Mouse (Mus musculus): ENCODE results near the gene Cltb. TPM values are rescaled to one million over a fixed set of nuclear protein-coding genes. Genes with fewer than 3 reads are reported as not detected.

Gene Cltb
- polyA plus RNA-seq (2014; fragmentation: Nextera tagmentation; extraction: Ambion mirVana) = 30.9 and 34.1 TPM in 2 replicates

DNA sequence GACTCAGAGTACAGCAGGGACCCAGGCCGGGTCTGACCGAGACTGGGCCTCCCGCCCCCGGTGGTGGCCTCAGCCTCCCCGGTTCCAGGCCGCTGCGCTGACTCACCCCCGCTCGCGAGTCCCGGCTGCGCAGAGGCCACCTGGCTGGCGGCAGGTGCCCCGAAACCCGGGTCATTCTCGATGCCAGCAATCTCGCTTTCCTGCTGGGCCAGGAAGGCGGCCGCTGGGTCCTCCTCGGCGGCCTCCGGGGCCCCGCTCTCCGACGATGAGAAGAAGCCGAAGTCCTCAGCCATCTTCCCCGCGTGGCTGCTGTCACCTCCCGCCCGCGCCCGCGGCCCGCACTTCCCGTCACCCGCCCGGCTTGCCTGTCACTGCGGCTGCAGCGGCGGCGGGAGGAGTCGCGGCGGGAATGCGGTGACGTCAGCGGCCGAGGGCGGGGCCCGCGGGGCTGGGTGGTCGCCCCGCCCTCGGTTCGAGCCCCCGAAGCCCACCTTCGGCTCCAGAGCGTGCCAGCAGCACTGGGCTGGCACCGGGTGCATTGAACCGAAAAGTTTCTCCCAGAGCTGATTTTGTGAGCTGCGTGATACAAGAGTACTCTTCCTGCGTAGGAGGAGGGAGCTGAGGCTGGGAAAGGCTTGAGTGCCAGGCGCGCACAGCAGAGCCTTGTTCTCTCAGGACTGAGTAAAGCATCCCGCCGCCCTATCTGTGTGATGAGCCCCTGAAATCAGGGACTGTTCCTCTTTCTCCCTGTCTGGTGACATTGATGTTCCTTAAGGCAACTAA, at the start of gene Cltb:
Cltb (minus strand) TSS at position 373 of the 783 bp plus-strand sequence.
- Histone ChIP-seq H3K9me3 (ENCODE audit: control insufficient read depth, low read length) (no peaks in the 10 kb centered on the region), H3K27me3 (ENCODE audit: control insufficient read depth, insufficient read depth, low read length) (0 out of 2 replicates have a peak, but pooled peaks cover 3% of the 10 kb centered on the region), H3K4me3 (ENCODE audit: low read depth, low read length) (peak within 1 kb of the TSS; percentile 44), H3K4me2 (ENCODE audit: low read depth) (peak within 1 kb of the TSS; percentile 95), H3K4me1 (ENCODE audit: control insufficient read depth, insufficient read depth, low read length) (peaks cover 6% of the 10 kb centered on the region; the same call in 1 of the 2 replicates), H3K36me3 (ENCODE audit: control insufficient read depth, insufficient read depth, low read length) (no peaks in the 10 kb centered on the region), H3K27ac (ENCODE audit: low read depth, low read length) (no peak within 1 kb of the TSS), H3K9ac (ENCODE audit: low read length) (peak within 1 kb of the TSS; percentile 61)
- ATAC-seq (ENCODE audit: insufficient read depth, low FRiP score, low TSS enrichment) (peak; percentile 48), DNase-seq (ENCODE audit: low spot score) (peak; percentile 88)
- WGBS = under 1% methylated on average over 66 of the region's 66 CpGs

GRCm38 (mm10) chr13:54660877-54661276, 49.7 kb upstream of the Cltb start:
- no peak overlapping the region for H3K4me3 ChIP-seq (ENCODE audit: low read depth, low read length)
- H3K36me3 ChIP-seq (ENCODE audit: control insufficient read depth, insufficient read depth, low read length) = peaks cover 20% of the 10 kb centered on the region
- H3K9ac ChIP-seq (ENCODE audit: low read length) = no peak overlapping the region
- no peak overlapping the region for H3K27ac ChIP-seq (ENCODE audit: low read depth, low read length)
- ATAC-seq (ENCODE audit: insufficient read depth, low FRiP score, low TSS enrichment) (no peak), DNase-seq (ENCODE audit: low spot score) (no peak)
- 57% methylated on average over 5 of the region's 5 CpGs for WGBS
- H3K4me2 ChIP-seq (ENCODE audit: low read depth) = no peak overlapping the region
- H3K27me3 ChIP-seq (ENCODE audit: control insufficient read depth, insufficient read depth, low read length) = no peaks in the 10 kb centered on the region
- H3K4me1 ChIP-seq (ENCODE audit: control insufficient read depth, insufficient read depth, low read length) = no peaks in the 10 kb centered on the region
- no peaks in the 10 kb centered on the region for H3K9me3 ChIP-seq (ENCODE audit: control insufficient read depth, low read length)

- Histone ChIP-seq H3K27me3 (ENCODE audit: control insufficient read depth, insufficient read depth, low read length) (no peaks in the 10 kb centered on the region), H3K27ac (ENCODE audit: low read depth, low read length) (no peak overlapping the region), H3K4me1 (ENCODE audit: control insufficient read depth, insufficient read depth, low read length) (no peaks in the 10 kb centered on the region), H3K4me2 (ENCODE audit: low read depth) (no peak overlapping the region), H3K36me3 (ENCODE audit: control insufficient read depth, insufficient read depth, low read length) (peaks cover 46% of the 10 kb centered on the region), H3K9me3 (ENCODE audit: control insufficient read depth, low read length) (no peaks in the 10 kb centered on the region), H3K9ac (ENCODE audit: low read length) (no peak overlapping the region), H3K4me3 (ENCODE audit: low read depth, low read length) (no peak overlapping the region)
- DNase-seq (ENCODE audit: low spot score) = no peak
- ATAC-seq (ENCODE audit: insufficient read depth, low FRiP score, low TSS enrichment) = no peak
- 95% methylated on average over 3 of the region's 3 CpGs for WGBS
These were observed 39.3 kb upstream of the Cltb start for GRCm38 (mm10) chr13:54650461-54650860.

- H3K4me2 ChIP-seq (ENCODE audit: low read depth) = no peak overlapping the region
- H3K4me1 ChIP-seq (ENCODE audit: control insufficient read depth, insufficient read depth, low read length) = no peaks in the 10 kb centered on the region
- peaks cover 3% of the 10 kb centered on the region for H3K36me3 ChIP-seq (ENCODE audit: control insufficient read depth, insufficient read depth, low read length)
- H3K27me3 ChIP-seq (ENCODE audit: control insufficient read depth, insufficient read depth, low read length) = no peaks in the 10 kb centered on the region
- ATAC-seq (ENCODE audit: insufficient read depth, low FRiP score, low TSS enrichment) = no peak
- no peaks in the 10 kb centered on the region for H3K9me3 ChIP-seq (ENCODE audit: control insufficient read depth, low read length)
- WGBS = 95% methylated on average over 3 of the region's 3 CpGs
- no peak for DNase-seq (ENCODE audit: low spot score)
- no peak overlapping the region for H3K9ac ChIP-seq (ENCODE audit: low read length)
- no peak overlapping the region for H3K27ac ChIP-seq (ENCODE audit: low read depth, low read length)
- H3K4me3 ChIP-seq (ENCODE audit: low read depth, low read length) = no peak overlapping the region
These were observed 23.9 kb upstream of the Cltb start for GRCm38 (mm10) chr13:54635011-54635410.

GRCm38 (mm10) chr13:54632731-54633277, 21.7 kb upstream of the Cltb start:
- H3K27me3 ChIP-seq (ENCODE audit: control insufficient read depth, insufficient read depth, low read length) = no peaks in the 10 kb centered on the region
- no peak overlapping the region for H3K4me2 ChIP-seq (ENCODE audit: low read depth)
- no peak overlapping the region for H3K27ac ChIP-seq (ENCODE audit: low read depth, low read length)
- no peak overlapping the region for H3K9ac ChIP-seq (ENCODE audit: low read length)
- no peak for ATAC-seq (ENCODE audit: insufficient read depth, low FRiP score, low TSS enrichment)
- DNase-seq (ENCODE audit: low spot score) = no peak
- no peaks in the 10 kb centered on the region for H3K4me1 ChIP-seq (ENCODE audit: control insufficient read depth, insufficient read depth, low read length)
- H3K36me3 ChIP-seq (ENCODE audit: control insufficient read depth, insufficient read depth, low read length) = no peaks in the 10 kb centered on the region
- no peak overlapping the region for H3K4me3 ChIP-seq (ENCODE audit: low read depth, low read length)
- no peaks in the 10 kb centered on the region for H3K9me3 ChIP-seq (ENCODE audit: control insufficient read depth, low read length)
- WGBS = 76% methylated on average over 3 of the region's 3 CpGs

DNA sequence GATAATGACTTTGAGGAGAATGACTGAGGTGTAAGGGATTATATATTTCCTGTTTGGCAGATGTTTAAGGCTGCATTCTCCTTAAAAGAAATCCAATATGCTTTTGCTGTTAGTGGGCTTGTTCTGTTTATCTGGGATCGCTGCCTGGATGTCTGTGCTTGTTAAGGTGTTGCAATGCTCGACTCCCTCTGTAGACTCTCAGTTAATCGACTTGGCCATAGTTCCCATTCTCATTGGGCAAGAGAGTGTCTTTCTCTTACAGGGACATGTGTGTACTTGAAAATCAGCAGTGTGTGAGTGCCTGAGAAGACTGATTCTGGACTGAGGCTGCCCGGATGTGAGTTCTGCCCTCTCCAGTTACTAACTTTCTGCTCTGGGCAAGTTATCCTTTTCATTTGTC, 18.0 kb upstream of the Cltb start:
- ATAC-seq (ENCODE audit: insufficient read depth, low FRiP score, low TSS enrichment) = no peak
- Histone ChIP-seq H3K9ac (ENCODE audit: low read length) (no peak overlapping the region), H3K4me1 (ENCODE audit: control insufficient read depth, insufficient read depth, low read length) (no peaks in the 10 kb centered on the region), H3K4me2 (ENCODE audit: low read depth) (no peak overlapping the region), H3K27ac (ENCODE audit: low read depth, low read length) (no peak overlapping the region), H3K36me3 (ENCODE audit: control insufficient read depth, insufficient read depth, low read length) (no peaks in the 10 kb centered on the region), H3K4me3 (ENCODE audit: low read depth, low read length) (no peak overlapping the region), H3K9me3 (ENCODE audit: control insufficient read depth, low read length) (no peaks in the 10 kb centered on the region), H3K27me3 (ENCODE audit: control insufficient read depth, insufficient read depth, low read length) (no peaks in the 10 kb centered on the region)
- 94% methylated on average over 4 of the region's 4 CpGs for WGBS
- no peak for DNase-seq (ENCODE audit: low spot score)

DNA sequence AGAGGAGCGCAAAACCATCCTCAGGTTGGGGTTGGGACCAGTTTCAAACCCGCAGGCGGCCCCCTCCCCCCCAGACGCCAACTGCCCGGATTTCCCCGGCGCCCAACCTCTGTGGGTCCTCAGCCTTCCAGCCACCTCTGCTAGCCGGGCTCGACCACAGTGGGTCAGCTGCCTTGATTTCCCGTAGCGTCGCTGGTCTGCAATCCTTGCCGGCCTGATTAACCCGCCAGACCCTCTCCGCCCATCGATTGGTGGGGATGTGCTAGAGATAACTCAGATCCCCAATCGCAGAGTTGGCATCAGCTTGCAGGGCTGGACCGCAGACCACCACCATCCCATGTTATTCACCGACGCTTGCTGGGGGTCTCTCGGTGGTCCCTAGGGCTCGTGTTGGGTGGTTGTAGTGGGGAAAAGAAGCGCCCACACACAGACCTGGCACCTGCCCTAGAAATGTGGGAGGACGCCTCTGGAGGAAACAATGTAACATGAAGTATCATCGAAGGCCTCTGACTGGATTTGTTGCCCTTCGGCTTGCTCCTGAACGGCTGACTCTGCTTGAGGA, 10.9 kb upstream of the Cltb start:
- DNase-seq (ENCODE audit: low spot score) (peak; percentile 22), ATAC-seq (ENCODE audit: insufficient read depth, low FRiP score, low TSS enrichment) (peak; percentile 35)
- Histone ChIP-seq H3K4me2 (ENCODE audit: low read depth) (peak overlapping the region; percentile 76), H3K4me3 (ENCODE audit: low read depth, low read length) (peak overlapping the region; percentile 98), H3K27me3 (ENCODE audit: control insufficient read depth, insufficient read depth, low read length) (no peaks in the 10 kb centered on the region), H3K36me3 (ENCODE audit: control insufficient read depth, insufficient read depth, low read length) (no peaks in the 10 kb centered on the region), H3K9ac (ENCODE audit: low read length) (peak overlapping the region; percentile 95), H3K9me3 (ENCODE audit: control insufficient read depth, low read length) (no peaks in the 10 kb centered on the region), H3K4me1 (ENCODE audit: control insufficient read depth, insufficient read depth, low read length) (no peaks in the 10 kb centered on the region; the same call in 1 of the 2 replicates), H3K27ac (ENCODE audit: low read depth, low read length) (peak overlapping the region; percentile 78)
- WGBS = 2% methylated on average over 26 of the region's 27 CpGs

DNA sequence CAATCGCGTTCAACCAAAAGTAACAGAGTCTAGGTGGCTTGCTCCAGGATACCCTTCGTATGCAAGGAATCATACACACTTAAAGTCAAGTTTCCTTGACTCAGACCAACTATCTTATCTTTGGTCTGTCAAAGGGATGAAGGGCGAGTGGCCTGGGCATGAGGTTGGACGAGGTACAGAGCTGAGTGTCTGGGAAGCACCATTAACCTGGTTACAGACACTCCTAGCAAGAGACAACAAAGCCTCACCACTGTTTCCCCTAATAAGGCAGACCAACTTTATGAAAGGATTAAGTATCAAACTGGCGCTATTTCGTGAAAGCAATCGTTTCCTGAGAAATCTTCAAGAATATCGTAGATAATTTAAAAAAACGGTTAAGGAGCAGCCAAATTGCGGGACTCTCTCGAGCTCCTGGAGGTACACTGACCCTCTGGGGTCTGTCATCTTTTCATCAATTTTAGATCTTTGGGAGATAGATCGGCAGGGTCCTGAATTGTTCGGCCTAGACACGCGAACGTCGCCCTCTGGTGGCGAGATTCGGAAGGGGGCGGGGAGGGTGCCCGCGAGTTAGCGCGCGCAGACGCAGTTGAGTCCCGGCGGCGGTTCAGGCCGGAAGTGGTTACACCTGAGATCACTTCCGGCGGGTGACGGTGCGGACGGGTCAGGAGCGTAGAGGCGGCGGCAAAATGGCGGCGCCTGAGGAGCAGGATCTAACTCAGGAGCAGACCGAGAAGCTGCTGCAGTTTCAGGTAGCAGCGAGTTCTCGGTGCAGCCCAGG, 10.2 kb upstream of the Cltb start, which contains the start of gene Faf2:
Faf2 (plus strand) TSS at position 630 of the 778 bp plus-strand sequence.
- DNase-seq (ENCODE audit: low spot score) (peak; percentile 99), ATAC-seq (ENCODE audit: insufficient read depth, low FRiP score, low TSS enrichment) (peak; percentile 97)
- Histone ChIP-seq H3K36me3 (ENCODE audit: control insufficient read depth, insufficient read depth, low read length) (no peaks in the 10 kb centered on the region), H3K4me3 (ENCODE audit: low read depth, low read length) (peak within 1 kb of the TSS; percentile 98), H3K9ac (ENCODE audit: low read length) (peak within 1 kb of the TSS; percentile 95), H3K4me1 (ENCODE audit: control insufficient read depth, insufficient read depth, low read length) (no peaks in the 10 kb centered on the region; the same call in 1 of the 2 replicates), H3K9me3 (ENCODE audit: control insufficient read depth, low read length) (no peaks in the 10 kb centered on the region), H3K4me2 (ENCODE audit: low read depth) (peak within 1 kb of the TSS; percentile 76), H3K27ac (ENCODE audit: low read depth, low read length) (peak within 1 kb of the TSS; percentile 78), H3K27me3 (ENCODE audit: control insufficient read depth, insufficient read depth, low read length) (no peaks in the 10 kb centered on the region)
- 12% methylated on average over 44 of the region's 44 CpGs for WGBS

Data from neural tube, embryonic 11.5 days (tissue).